Mouse (Mus musculus) cerebellum, adult 2 months (tissue): ENCODE data around the gene Ccdc146. TPM values are rescaled to one million over a fixed set of nuclear protein-coding genes. Genes with fewer than 3 reads are reported as not detected.
A peak's percentile ranks its signal among the peaks of the same experiment; 100 is the strongest.

Source experiments
- DNase-seq, 2 experiments: peaks; one replicate each; pipeline ENCODE4 v3.0.0; 2021
- H3K27ac ChIP-seq: fragments of 200-500 bp; 2 replicates; pipeline ENCODE4 v1.5.1; 2012; ENCODE audit warnings: low read length, control low read depth, inconsistent platforms; ENCODE audit not compliant: insufficient read depth
- H3K27me3 ChIP-seq: fragments of 200-500 bp; 2 replicates; pipeline ENCODE4 v1.6.1; 2012; ENCODE audit warnings: inconsistent platforms, mild to moderate bottlenecking, low read length, moderate library complexity; ENCODE audit not compliant: control insufficient read depth, insufficient read depth
- H3K4me1 ChIP-seq: fragments of 200-500 bp; 2 replicates; pipeline ENCODE4 v1.6.1; 2011; ENCODE audit warnings: low read length; ENCODE audit not compliant: control insufficient read depth, insufficient read depth
- H3K4me3 ChIP-seq: fragments of 200-500 bp; replicated peaks from 2 replicates; pipeline ENCODE3; 2011; ENCODE audit warnings: mild to moderate bottlenecking, low read depth, low read length, control low read depth; ENCODE audit not compliant: insufficient read depth
- CTCF ChIP-seq: fragments of 200-500 bp; IDR thresholded peaks from 2 replicates; pipeline ENCODE4 v1.5.1; 2011; ENCODE audit warnings: low read depth, mild to moderate bottlenecking, control low read depth, low read length, moderate library complexity, borderline replicate concordance; ENCODE audit not compliant: insufficient read depth
- POLR2A ChIP-seq: fragments of 200-500 bp; IDR thresholded peaks from 2 replicates; pipeline ENCODE4 v1.6.1; 2011; ENCODE audit warnings: low read length, control low read depth, borderline replicate concordance; ENCODE audit not compliant: insufficient read depth
- WGBS: fragments of 180-500 bp; shearing (Covaris S2); methylation state at CpG from one replicate; pipeline ENCODE4 v1.1.7; 2018; 5-methylcytosine and 5-hydroxymethylcytosine counted together
- polyA plus RNA-seq: library from polyadenylated mRNA; depleted of rRNA; stranded (reverse); fragments of >200 nt; gene quantifications from 2 replicates; pipeline ENCODE4 v1.2.3, GENCODE M21; 2012

The Ccdc146 gene
- polyA plus RNA-seq, 1 experiment: 0.33 TPM

- Histone ChIP-seq H3K27ac (no peak overlapping the region), H3K27me3 (no peaks in the 10 kb centered on the region), H3K4me3 (no peak overlapping the region), H3K4me1 (no peaks in the 10 kb centered on the region)
- TF ChIP-seq POLR2A: no peak
- TF ChIP-seq CTCF: no peak
- no peak for DNase-seq
- WGBS: 78% methylated on average over 3 of the region's 3 CpGs
These were observed 109.8 kb downstream of the Ccdc146 start for GRCm38 (mm10) chr5:21314696-21315095.

GRCm38 (mm10) chr5:21307165-21307564 lies 117.3 kb downstream of the Ccdc146 start:
- H3K27ac ChIP-seq: no peak overlapping the region
- DNase-seq: no peak
- H3K4me1 ChIP-seq: no peaks in the 10 kb centered on the region
- TF ChIP-seq POLR2A (no peak), CTCF (no peak)
- no peaks in the 10 kb centered on the region for H3K27me3 ChIP-seq
- WGBS: 52% methylated on average over 5 of the region's 5 CpGs
- H3K4me3 ChIP-seq: no peak overlapping the region

- Histone ChIP-seq H3K4me3 (no peak overlapping the region), H3K4me1 (no peaks in the 10 kb centered on the region), H3K27ac (no peak overlapping the region), H3K27me3 (no peaks in the 10 kb centered on the region)
- 27% methylated on average over 6 of the region's 6 CpGs for WGBS
- DNase-seq: peak in 1 of 2 experiments; percentile 33
- TF ChIP-seq POLR2A (no peak), CTCF (no peak)
These were observed 123.5 kb downstream of the Ccdc146 start for GRCm38 (mm10) chr5:21301011-21301410.

- no peaks in the 10 kb centered on the region for H3K4me1 ChIP-seq
- H3K27me3 ChIP-seq: no peaks in the 10 kb centered on the region
- no peak overlapping the region for H3K27ac ChIP-seq
- H3K4me3 ChIP-seq: no peak overlapping the region
- TF ChIP-seq POLR2A (no peak), CTCF (no peak)
- WGBS: over 99% methylated on average over 3 of the region's 3 CpGs
- DNase-seq: no peak
These were observed 124.4 kb downstream of the Ccdc146 start for GRCm38 (mm10) chr5:21300058-21300457.

- H3K27me3 ChIP-seq: no peaks in the 10 kb centered on the region
- no peak overlapping the region for H3K4me3 ChIP-seq
- no peak for TF ChIP-seq CTCF
- no peak for TF ChIP-seq POLR2A
- DNase-seq: no peak
- no peak overlapping the region for H3K27ac ChIP-seq
- WGBS: 39% methylated on average over 21 of the region's 21 CpGs
- H3K4me1 ChIP-seq: no peaks in the 10 kb centered on the region
These were observed 125.3 kb downstream of the Ccdc146 start for GRCm38 (mm10) chr5:21299076-21299755.

GRCm38 (mm10) chr5:21295683-21296082 lies 128.8 kb downstream of the Ccdc146 start:
- TF ChIP-seq POLR2A (no peak), CTCF (no peak)

GRCm38 (mm10) chr5:21290594-21290993 lies 133.9 kb downstream of the Ccdc146 start:
- Histone ChIP-seq H3K4me1 (no peaks in the 10 kb centered on the region), H3K27me3 (no peaks in the 10 kb centered on the region), H3K27ac (no peak overlapping the region), H3K4me3 (no peak overlapping the region)
- TF ChIP-seq CTCF: no peak
- TF ChIP-seq POLR2A: no peak
- whole genome bisulfite sequencing: 31% methylated on average over 8 of the region's 8 CpGs
- no peak for DNase-seq

More at GRCm38 (mm10) chr5:21295683-21296082, 128.8 kb downstream of the Ccdc146 start:
- Histone ChIP-seq H3K27me3 (no peaks in the 10 kb centered on the region), H3K27ac (no peak overlapping the region), H3K4me3 (no peak overlapping the region), H3K4me1 (no peaks in the 10 kb centered on the region)
- DNase-seq: no peak
- WGBS: 91% methylated on average over 8 of the region's 8 CpGs
